Mouse (Mus musculus) forebrain, embryonic 11.5 days (tissue): Measurements from ENCODE around the gene Tmem207. TPM values are rescaled to one million over a fixed set of nuclear protein-coding genes. Genes with fewer than 3 reads are reported as not detected.
"Not testable (repeated sequence)": the region's sequence is repeated elsewhere in the genome, so short reads cannot be mapped to it uniquely, and the experiment has no call there.

Experiments
- ATAC-seq: fragments of 200-750 bp; cut with Nextera tagmentation; replicated peaks from 2 replicates; pipeline ENCODE4 v1.8.0; 2017; ENCODE audit warnings: moderate TSS enrichment; ENCODE audit not compliant: low FRiP score
- DNase-seq: peaks from one replicate; pipeline ENCODE4 v3.0.0-alpha.2; 2017; ENCODE audit warnings: low spot score
- H3K27ac ChIP-seq: fragments of 300-500 bp; sonication (generic); 2 replicates; pipeline ENCODE4 v1.5.1; 2014; ENCODE audit warnings: low read depth, low read length
- H3K27me3 ChIP-seq: fragments of 300-500 bp; sonication (generic); 2 replicates; pipeline ENCODE4 v1.6.1; 2014; ENCODE audit warnings: mild to moderate bottlenecking, low read length, mixed read lengths; ENCODE audit not compliant: control insufficient read depth, insufficient read depth
- H3K36me3 ChIP-seq: fragments of 300-500 bp; sonication (generic); 2 replicates; pipeline ENCODE4 v1.6.1; 2014; ENCODE audit warnings: mild to moderate bottlenecking, low read length, moderate library complexity, mixed read lengths; ENCODE audit not compliant: control insufficient read depth, insufficient read depth
- H3K4me1 ChIP-seq: fragments of 300-500 bp; sonication (generic); replicated peaks from 2 replicates; pipeline ENCODE4 v1.6.1; 2014; ENCODE audit warnings: low read length, mixed read lengths; ENCODE audit not compliant: control insufficient read depth, insufficient read depth
- H3K4me2 ChIP-seq: fragments of 300-500 bp; sonication (generic); 2 replicates; pipeline ENCODE4 v1.6.1; 2014; ENCODE audit warnings: low read depth, mild to moderate bottlenecking, low read length, moderate library complexity, mixed read lengths; ENCODE audit not compliant: severe bottlenecking
- H3K4me3 ChIP-seq: fragments of 300-500 bp; sonication (generic); 2 replicates; pipeline ENCODE4 v1.5.1; 2014; ENCODE audit warnings: low read depth, low read length
- H3K9ac ChIP-seq: fragments of 300-500 bp; sonication (generic); 2 replicates; pipeline ENCODE4 v1.6.1; 2014; ENCODE audit warnings: low read length
- H3K9me3 ChIP-seq: fragments of 300-500 bp; sonication (generic); 2 replicates; pipeline ENCODE4 v1.6.1; 2016; ENCODE audit warnings: low read length, mixed read lengths; ENCODE audit not compliant: control insufficient read depth
- WGBS: fragments of 180-500 bp; shearing (Covaris S2); extraction: QIAGEN DNeasy Blood & Tissue Kit; methylation state at CpG from one replicate; pipeline ENCODE4 v1.1.7; 2014; 5-methylcytosine and 5-hydroxymethylcytosine counted together
- polyA plus RNA-seq: library from polyadenylated mRNA; unstranded; fragments of >200 nt; fragmentation: Nextera tagmentation; extraction: Ambion mirVana; gene quantifications from 2 replicates; pipeline ENCODE4 v1.2.1, GENCODE M21; 2014

Gene Tmem207
- polyA plus RNA-seq, 1 experiment from 2014 or later, result not detected

DNA sequence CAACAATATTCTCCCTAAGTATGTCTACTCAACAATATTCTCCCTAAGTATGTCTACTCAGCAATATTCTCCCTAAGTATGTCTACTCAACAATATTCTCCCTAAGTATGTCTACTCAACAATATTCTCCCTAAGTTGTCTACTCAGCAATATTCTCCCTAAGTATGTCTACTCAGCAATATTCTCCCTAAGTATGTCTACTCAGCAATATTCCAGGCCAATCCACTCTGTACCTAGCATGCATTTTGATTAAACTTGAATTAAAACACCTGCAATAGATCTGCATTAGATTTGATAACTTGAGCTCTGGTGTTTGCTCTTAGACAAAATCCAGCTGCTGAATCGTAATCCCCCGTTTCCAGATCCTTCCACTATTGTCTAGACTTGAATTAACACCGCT, 26.9 kb downstream of the Tmem207 start:
- not testable (repeated sequence) for H3K36me3 ChIP-seq, H3K9me3 ChIP-seq, H3K9ac ChIP-seq, ATAC-seq, H3K4me3 ChIP-seq, H3K4me1 ChIP-seq, H3K27ac ChIP-seq, DNase-seq, H3K4me2 ChIP-seq, H3K27me3 ChIP-seq
- 93% methylated on average over 3 of the region's 3 CpGs for WGBS

DNA sequence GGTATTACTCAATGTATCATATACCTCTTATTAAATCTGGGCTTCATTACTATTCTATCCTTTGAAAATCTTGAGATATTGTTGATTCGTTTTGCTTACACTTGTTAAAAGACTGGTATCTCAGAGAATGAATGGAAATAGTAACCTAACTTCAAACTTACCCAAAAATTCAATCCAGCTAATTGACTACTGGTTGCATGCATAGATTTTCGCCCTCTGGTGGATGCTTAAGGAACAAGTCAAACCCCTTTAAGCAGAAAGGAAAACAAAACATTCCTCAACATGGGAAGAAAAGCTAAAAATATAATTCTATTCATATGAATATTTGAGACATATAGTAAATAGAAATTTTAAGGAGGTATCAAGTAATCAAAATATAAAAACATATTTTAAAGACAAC, 30.8 kb downstream of the Tmem207 start:
- Histone ChIP-seq H3K27ac (no peak overlapping the region), H3K4me1 (no peaks in the 10 kb centered on the region), H3K4me2 (no peak overlapping the region), H3K27me3 (no peaks in the 10 kb centered on the region), H3K9ac (no peak overlapping the region), H3K36me3 (no peaks in the 10 kb centered on the region), H3K9me3 (no peaks in the 10 kb centered on the region), H3K4me3 (no peak overlapping the region)
- ATAC-seq (no peak), DNase-seq (no peak)
- 22% methylated on average over 2 of the region's 2 CpGs for WGBS

- 73% methylated on average over 4 of the region's 4 CpGs for WGBS
- no peaks in the 10 kb centered on the region for H3K9me3 ChIP-seq
- H3K4me1 ChIP-seq, result no peaks in the 10 kb centered on the region
- no peak for DNase-seq
- H3K4me3 ChIP-seq, result no peak overlapping the region
- H3K9ac ChIP-seq, result no peak overlapping the region
- H3K36me3 ChIP-seq, result no peaks in the 10 kb centered on the region
- no peaks in the 10 kb centered on the region for H3K27me3 ChIP-seq
- ATAC-seq, result no peak
- no peak overlapping the region for H3K4me2 ChIP-seq
- no peak overlapping the region for H3K27ac ChIP-seq
Measured at GRCm38 (mm10) chr16:26471254-26471653, 55.3 kb downstream of the Tmem207 start.

DNA sequence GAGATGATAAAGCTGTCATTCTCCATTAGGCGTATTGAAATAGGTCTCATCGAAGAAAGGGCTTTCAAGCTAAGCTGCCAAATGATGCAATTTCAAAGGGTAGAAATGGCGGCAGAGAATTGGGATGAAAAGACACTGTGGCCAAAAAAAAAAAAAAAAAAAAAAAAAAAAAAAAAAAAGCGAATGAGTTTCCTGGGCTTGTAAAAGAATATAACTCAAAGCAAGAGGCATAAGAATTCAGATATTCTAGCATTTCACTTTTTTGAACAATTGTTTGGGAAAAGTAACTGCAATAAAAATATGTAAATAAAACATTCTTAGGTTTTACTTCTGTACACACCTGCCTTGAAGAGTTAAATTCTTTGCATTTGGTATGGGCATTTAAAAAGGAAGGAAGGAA, 60.0 kb downstream of the Tmem207 start:
- Histone ChIP-seq H3K9me3 (no peaks in the 10 kb centered on the region), H3K4me1 (no peaks in the 10 kb centered on the region), H3K27ac (no peak overlapping the region), H3K4me2 (no peak overlapping the region), H3K36me3 (no peaks in the 10 kb centered on the region), H3K9ac (no peak overlapping the region), H3K27me3 (no peaks in the 10 kb centered on the region), H3K4me3 (no peak overlapping the region)
- no peak for DNase-seq
- WGBS, result 87% methylated on average over 4 of the region's 4 CpGs
- ATAC-seq, result no peak

- no peak within 1 kb of the TSS for H3K27ac ChIP-seq
- no peaks in the 10 kb centered on the region for H3K27me3 ChIP-seq
- H3K4me2 ChIP-seq, result no peak within 1 kb of the TSS
- DNase-seq (no peak), ATAC-seq (no peak)
- 83% methylated on average over 7 of the region's 7 CpGs for WGBS
- no peaks in the 10 kb centered on the region for H3K36me3 ChIP-seq
- H3K9me3 ChIP-seq, result no peaks in the 10 kb centered on the region
- H3K4me1 ChIP-seq, result no peaks in the 10 kb centered on the region
- no peak within 1 kb of the TSS for H3K9ac ChIP-seq
- H3K4me3 ChIP-seq, result no peak within 1 kb of the TSS
Measured at GRCm38 (mm10) chr16:26462835-26463234, 63.7 kb downstream of the Tmem207 start, which contains the start of gene Cldn16. TSS of gene Cldn16 (plus strand) at chr16:26463135.

GRCm38 (mm10) chr16:26456182-26456581, 70.4 kb downstream of the Tmem207 start:
- no peak for DNase-seq
- no peaks in the 10 kb centered on the region for H3K9me3 ChIP-seq
- H3K27me3 ChIP-seq, result no peaks in the 10 kb centered on the region
- H3K4me3 ChIP-seq, result no peak overlapping the region
- H3K9ac ChIP-seq, result no peak overlapping the region
- no peaks in the 10 kb centered on the region for H3K36me3 ChIP-seq
- no peak overlapping the region for H3K27ac ChIP-seq
- no peak overlapping the region for H3K4me2 ChIP-seq
- H3K4me1 ChIP-seq, result no peaks in the 10 kb centered on the region
- ATAC-seq, result no peak
- WGBS, result 89% methylated on average over 2 of the region's 2 CpGs

- no peak overlapping the region for H3K4me2 ChIP-seq
- no peak for ATAC-seq
- no peaks in the 10 kb centered on the region for H3K9me3 ChIP-seq
- H3K36me3 ChIP-seq, result no peaks in the 10 kb centered on the region
- H3K27ac ChIP-seq, result no peak overlapping the region
- H3K4me3 ChIP-seq, result no peak overlapping the region
- DNase-seq, result no peak
- H3K27me3 ChIP-seq, result no peaks in the 10 kb centered on the region
- H3K9ac ChIP-seq, result no peak overlapping the region
- WGBS, result 88% methylated on average over 3 of the region's 3 CpGs
- no peaks in the 10 kb centered on the region for H3K4me1 ChIP-seq
Measured at GRCm38 (mm10) chr16:26454163-26454562, 72.4 kb downstream of the Tmem207 start.

Other genes with a start within 250 kb of the Tmem207 start
- gene Cldn1, start 154.9 kb downstream of the Tmem207 start, polyA plus RNA-seq, result 2.9 and 3.9 TPM in 2 replicates
- not detected in 2 replicates for gene Cldn16, start 63.6 kb downstream of the Tmem207 start, polyA plus RNA-seq
- gene Il1rap, start 54.9 kb upstream of the Tmem207 start, polyA plus RNA-seq, result 3.5 and 4.2 TPM in 2 replicates